Mouse (Mus musculus): ENCODE measurements around the gene Nup205.

DNA sequence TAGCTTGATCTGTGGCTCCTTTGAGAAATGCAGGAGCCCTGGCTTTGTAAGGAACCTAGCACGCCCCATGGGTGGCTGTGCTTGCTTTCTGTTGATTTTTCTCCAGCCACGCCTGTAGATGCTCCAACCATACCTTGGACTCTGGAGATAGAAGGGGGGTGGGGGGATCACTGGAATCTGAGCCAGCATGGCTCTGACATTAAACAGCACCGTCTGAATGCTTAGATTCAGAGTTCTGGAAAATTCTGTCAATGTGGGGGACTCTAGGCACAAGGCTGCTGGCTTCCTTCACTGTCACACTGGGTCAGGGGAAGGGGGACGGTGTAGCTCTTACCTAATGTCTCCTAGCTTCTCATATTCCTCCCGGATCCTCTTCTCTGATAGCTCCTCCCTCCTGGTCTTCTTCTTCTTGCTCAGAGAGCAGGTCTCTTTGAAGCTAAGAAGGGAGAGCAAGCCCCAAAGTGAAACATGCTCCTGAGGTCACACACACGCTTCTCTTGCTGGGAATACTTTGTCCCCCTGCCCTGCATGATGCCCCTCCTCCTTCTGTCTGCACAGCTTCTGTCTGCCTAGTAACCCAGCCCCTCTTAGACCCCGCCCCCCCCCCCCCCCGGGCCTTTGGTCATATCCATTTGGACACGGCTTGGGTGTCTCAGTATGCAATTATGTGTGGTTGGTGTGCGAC is 100.8 kb downstream of the Nup205 start:
- TF ChIP-seq POLR2A (IDR thresholded peaks at IDR 0.05; ENCODE audit: extremely low read depth, insufficient read depth, low read length) (no peak), CTCF (IDR thresholded peaks at IDR 0.05; ENCODE audit: extremely low read depth, insufficient read depth, low read length) (no peak)
